Mouse (Mus musculus) adipocyte (in vitro differentiated cells): ENCODE data around the gene Cryba1.
A peak's percentile ranks its signal among the peaks of the same experiment; 100 is the strongest.

Experiments
- DNase-seq: peaks from one replicate; pipeline ENCODE4 v3.0.0-alpha.2; 2016; ENCODE audit warnings: low spot score

Gene Cryba1

DNA sequence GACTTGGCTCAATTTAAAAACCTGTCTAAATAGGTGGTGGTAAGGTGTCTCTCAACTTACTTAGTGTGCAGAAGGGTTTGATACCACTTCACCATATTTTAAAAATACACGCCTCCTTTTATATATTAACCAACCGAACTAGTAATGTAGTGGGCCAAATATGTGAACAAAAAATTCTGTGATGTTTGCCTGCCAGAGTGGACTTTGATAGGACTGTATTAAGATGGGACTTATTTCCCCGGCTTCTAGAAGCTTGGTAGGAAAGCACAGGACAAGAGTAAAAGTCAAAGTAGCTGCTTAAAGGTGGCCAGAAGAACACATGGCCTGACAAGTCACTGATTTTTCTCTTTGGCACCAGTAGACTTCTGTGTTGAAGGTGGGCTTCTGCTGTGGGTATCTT lies 11.3 kb downstream of the Cryba1 start:
- no peak for DNase-seq

DNA sequence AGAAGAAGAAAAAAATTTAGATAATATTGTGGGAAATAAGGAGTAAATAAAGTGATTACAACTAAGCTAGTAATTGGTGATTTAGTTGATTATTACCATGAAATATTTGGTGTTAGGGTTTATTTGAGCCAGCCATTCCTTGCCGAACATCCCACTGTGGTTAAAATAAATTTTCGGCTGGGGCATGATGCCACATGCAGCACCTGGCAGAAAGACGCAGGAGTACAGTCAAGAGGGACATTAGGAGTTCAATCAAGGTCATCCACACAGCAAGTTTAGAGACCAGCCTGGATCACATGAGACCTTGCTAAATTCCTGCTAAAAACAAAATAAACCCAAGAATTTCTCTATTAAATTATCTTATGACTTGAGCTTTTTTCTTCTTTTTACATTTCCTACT lies 16.0 kb downstream of the Cryba1 start:
- DNase-seq: no peak

- DNase-seq: no peak
Observed at GRCm38 (mm10) chr11:77705920-77706319, 19.2 kb downstream of the Cryba1 start.

DNA sequence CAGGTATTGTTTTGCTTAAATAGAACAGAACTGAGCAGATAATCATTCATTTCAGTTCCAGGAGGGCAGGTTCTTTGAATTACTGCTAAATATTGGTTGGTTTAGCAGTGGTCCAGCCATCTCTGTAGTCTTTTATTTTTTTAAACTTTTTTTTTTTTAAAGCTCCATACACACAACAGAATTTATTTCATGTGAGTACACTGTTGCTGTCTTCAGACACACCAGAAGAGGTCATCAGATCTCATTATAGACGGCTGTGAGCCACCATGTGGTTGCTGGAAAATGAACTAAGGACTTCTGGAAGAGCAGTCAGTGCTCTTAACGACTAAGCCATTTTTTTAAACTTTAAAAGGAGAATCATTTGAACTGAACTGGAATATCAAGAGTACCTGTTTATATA lies 27.9 kb downstream of the Cryba1 start:
- DNase-seq: no peak

DNA sequence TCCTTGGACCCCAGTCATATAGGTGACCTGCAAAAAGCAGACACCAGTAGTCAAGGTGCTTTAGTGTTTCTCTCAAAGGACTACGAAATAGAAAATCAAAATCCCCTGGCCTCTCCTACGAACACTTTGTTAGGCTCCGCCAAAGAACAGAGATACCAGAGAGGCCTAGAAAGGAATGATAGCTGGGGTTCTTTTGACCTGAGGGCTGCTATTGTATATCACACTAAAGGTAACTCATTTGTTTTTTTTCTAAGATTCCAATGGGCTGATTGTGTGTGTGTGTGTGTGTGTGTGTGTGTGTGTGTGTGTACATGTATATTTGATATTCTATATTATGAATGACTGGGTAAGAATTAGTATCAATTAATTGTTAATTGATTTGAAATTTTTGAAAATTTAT lies 32.1 kb downstream of the Cryba1 start:
- no peak for DNase-seq

- DNase-seq: peak; percentile 68
Observed at GRCm38 (mm10) chr11:77687541-77688131, 37.4 kb downstream of the Cryba1 start.

DNA sequence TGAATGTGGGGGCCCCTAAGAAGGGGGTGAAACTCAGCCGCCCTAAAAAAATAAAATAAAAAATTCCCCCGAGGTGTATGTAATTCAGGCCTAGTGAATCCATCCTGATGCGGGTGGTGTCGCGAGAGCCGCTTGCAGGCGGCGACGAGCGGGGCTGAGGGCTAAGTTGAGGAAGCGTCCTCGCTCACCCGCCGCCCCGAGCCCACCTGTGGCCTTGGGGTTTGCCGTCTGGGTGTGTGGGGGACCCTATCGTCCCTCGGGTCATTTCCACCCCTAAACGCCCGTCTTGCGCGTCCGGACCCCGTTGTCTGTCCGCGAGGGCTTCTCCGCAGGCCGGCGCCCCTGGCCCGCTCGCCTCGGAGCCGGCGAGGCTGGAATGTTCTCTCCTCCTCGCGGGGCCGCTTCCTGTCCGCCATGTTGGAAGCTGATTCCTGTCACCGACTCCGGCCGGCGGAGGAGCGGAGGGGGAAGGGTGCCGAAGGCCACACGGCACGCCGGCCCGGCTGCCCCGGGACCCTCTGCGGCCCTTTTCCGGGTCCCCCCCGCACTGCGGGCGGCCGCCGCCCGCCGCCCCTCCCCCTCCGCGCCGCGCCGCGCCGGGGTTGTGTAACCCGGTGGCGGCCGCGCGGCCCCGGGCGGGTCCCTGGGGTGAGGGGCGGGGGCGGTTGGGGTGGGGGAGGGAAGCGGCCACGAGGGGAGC lies 38.1 kb downstream of the Cryba1 start:
- DNase-seq: peak; percentile 57

- DNase-seq: peak; percentile 55
Observed at GRCm38 (mm10) chr11:77686346-77686840, 38.7 kb downstream of the Cryba1 start.

GRCm38 (mm10) chr11:77685383-77686265 lies 39.5 kb downstream of the Cryba1 start, which contains the start of gene Nufip2:
Gene Nufip2 (plus strand): TSS chr11:77686155.
- peak; percentile 99 for DNase-seq

DNA sequence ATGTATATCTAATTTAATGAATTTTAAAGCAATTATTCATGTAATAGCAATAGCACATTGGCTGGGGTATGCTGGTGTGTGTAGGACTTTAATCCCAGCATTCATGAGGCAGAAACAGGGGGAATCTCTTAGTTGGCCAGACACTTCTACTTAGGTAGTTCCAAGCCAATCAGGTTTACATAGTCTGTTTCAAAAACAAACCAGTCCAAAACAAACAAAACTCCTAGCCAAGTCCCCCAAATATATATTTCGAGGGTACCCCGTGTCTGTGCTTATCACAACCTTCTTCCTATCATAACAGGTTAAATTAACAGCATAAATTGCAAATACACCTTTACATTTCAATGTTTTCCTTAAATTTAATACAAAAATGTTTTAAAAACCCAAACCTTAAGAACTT lies 40.2 kb downstream of the Cryba1 start:
- DNase-seq: no peak

GRCm38 (mm10) chr11:77680018-77680417 lies 45.1 kb downstream of the Cryba1 start:
- DNase-seq: no peak

DNA sequence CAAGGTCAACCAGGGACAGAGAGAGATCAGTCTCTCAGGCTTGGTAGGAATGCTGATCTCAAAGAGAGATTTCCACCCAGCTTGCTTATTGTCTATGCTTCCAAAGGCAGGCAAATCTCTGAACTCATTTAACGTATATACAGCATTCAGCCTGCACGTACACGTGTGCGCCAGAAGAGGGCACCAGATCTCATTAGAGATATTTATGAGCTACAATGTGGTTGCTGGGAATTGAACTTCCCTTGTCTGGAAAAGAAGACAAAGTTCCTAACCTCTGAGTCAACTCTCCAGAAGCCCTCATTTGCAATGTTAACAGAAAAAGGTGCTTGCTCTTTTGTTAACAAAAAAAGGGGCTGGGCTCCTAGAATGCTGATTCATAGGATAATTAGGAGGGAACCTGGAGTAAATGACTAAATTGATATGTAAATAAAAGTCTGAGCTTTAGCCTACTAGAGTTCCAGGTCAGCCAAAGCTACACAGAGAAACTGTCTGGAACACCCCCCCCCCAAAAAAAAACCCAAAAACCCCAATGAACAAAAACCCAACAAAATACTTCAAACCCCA lies 51.6 kb downstream of the Cryba1 start:
- no peak for DNase-seq

DNA sequence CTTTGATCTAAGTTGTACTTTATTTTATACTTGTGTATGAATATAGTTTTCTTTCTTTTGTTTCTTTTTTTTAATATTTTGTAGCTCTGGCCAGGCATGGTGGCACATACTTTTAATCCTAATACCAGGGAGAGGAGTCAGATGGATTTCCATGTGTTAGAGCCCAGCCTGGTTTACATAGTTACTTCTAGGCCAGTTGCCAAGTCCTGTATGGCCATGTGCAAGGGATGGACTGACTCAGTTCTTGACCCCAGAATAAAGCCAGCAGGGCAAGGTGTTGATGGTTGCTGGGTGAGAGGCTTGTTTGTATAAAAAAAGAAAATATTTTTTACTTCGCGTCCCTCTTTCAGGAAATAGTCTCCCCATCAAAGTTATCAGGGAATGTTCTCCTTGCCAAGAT lies 52.3 kb downstream of the Cryba1 start:
- DNase-seq: no peak
